Mouse (Mus musculus) limb, embryonic 15.5 days (tissue): ENCODE data around the gene Hspb9. TPM values are rescaled to one million over a fixed set of nuclear protein-coding genes. Genes with fewer than 3 reads are reported as not detected.
A peak's percentile ranks its signal among the peaks of the same experiment; 100 is the strongest.

Source experiments
- ATAC-seq: fragments of 200-750 bp; cut with Nextera tagmentation; 2 replicates; pipeline ENCODE4 v1.8.0; 2017; ENCODE audit warnings: low read depth, moderate TSS enrichment; ENCODE audit not compliant: insufficient number of reproducible peaks, low FRiP score, low TSS enrichment
- H3K27ac ChIP-seq: fragments of 300-500 bp; sonication (generic); 2 replicates; pipeline ENCODE4 v1.5.1; 2015; ENCODE audit warnings: moderate library complexity, mild to moderate bottlenecking, inconsistent platforms
- H3K27me3 ChIP-seq: fragments of 300-500 bp; sonication (generic); 2 replicates; pipeline ENCODE4 v1.6.1; 2015; ENCODE audit warnings: inconsistent platforms
- H3K36me3 ChIP-seq: fragments of 300-500 bp; sonication (generic); 2 replicates; pipeline ENCODE4 v1.6.1; 2015; ENCODE audit warnings: inconsistent platforms
- H3K4me1 ChIP-seq: fragments of 300-500 bp; sonication (generic); 2 replicates; pipeline ENCODE4 v1.6.1; 2015; ENCODE audit warnings: inconsistent platforms
- H3K4me2 ChIP-seq: fragments of 300-500 bp; sonication (generic); 2 replicates; pipeline ENCODE4 v1.6.1; 2015; ENCODE audit warnings: mild to moderate bottlenecking, inconsistent platforms
- H3K4me3 ChIP-seq: fragments of 300-500 bp; sonication (generic); 2 replicates; pipeline ENCODE4 v1.5.1; 2015; ENCODE audit warnings: mild to moderate bottlenecking, inconsistent platforms
- H3K9ac ChIP-seq: fragments of 300-500 bp; sonication (generic); 2 replicates; pipeline ENCODE4 v1.6.1; 2015; ENCODE audit warnings: inconsistent platforms
- H3K9me3 ChIP-seq: fragments of 300-500 bp; sonication (generic); 2 replicates; pipeline ENCODE4 v1.6.1; 2016; ENCODE audit warnings: inconsistent platforms
- WGBS: fragments of 180-500 bp; shearing (Covaris S2); methylation state at CpG from one replicate; pipeline ENCODE4 v1.1.7; 2015; 5-methylcytosine and 5-hydroxymethylcytosine counted together
- polyA plus RNA-seq: library from polyadenylated mRNA; unstranded; fragments of >200 nt; fragmentation: Nextera tagmentation; extraction: Ambion mirVana; gene quantifications from 2 replicates; pipeline ENCODE4 v1.2.1, GENCODE M21; 2015

Gene Hspb9
- polyA plus RNA-seq, 1 experiment from 2014 or later: 0.32 TPM

GRCm38 (mm10) chr11:100754021-100754692 is 40.5 kb downstream of the Hspb9 start:
- Histone ChIP-seq H3K4me2 (no peak overlapping the region), H3K4me1 (peaks cover 6% of the 10 kb centered on the region), H3K9ac (no peak overlapping the region), H3K36me3 (no peaks in the 10 kb centered on the region), H3K27me3 (peaks cover 35% of the 10 kb centered on the region), H3K9me3 (no peaks in the 10 kb centered on the region), H3K27ac (no peak overlapping the region), H3K4me3 (no peak overlapping the region)
- WGBS: 82% methylated on average over 12 of the region's 12 CpGs
- ATAC-seq: no peak

GRCm38 (mm10) chr11:100754693-100755057 is 41.0 kb downstream of the Hspb9 start:
- 95% methylated on average over 3 of the region's 3 CpGs for WGBS

GRCm38 (mm10) chr11:100756476-100756875 is 42.8 kb downstream of the Hspb9 start:
- Histone ChIP-seq H3K4me2 (no peak overlapping the region), H3K4me3 (no peak overlapping the region), H3K9ac (no peak overlapping the region), H3K4me1 (peaks cover 14% of the 10 kb centered on the region), H3K36me3 (no peaks in the 10 kb centered on the region), H3K27me3 (peaks cover 47% of the 10 kb centered on the region), H3K27ac (no peak overlapping the region), H3K9me3 (no peaks in the 10 kb centered on the region)
- ATAC-seq: no peak
- 60% methylated on average over 6 of the region's 6 CpGs for WGBS

More at GRCm38 (mm10) chr11:100754693-100755057, 41.0 kb downstream of the Hspb9 start:
- Histone ChIP-seq H3K9me3 (no peaks in the 10 kb centered on the region), H3K9ac (no peak overlapping the region), H3K36me3 (no peaks in the 10 kb centered on the region), H3K4me2 (no peak overlapping the region), H3K27ac (no peak overlapping the region), H3K4me3 (no peak overlapping the region), H3K4me1 (peaks cover 11% of the 10 kb centered on the region), H3K27me3 (peaks cover 36% of the 10 kb centered on the region)
- no peak for ATAC-seq

GRCm38 (mm10) chr11:100757566-100757965 is 43.9 kb downstream of the Hspb9 start:
- no peak for ATAC-seq
- Histone ChIP-seq H3K9me3 (no peaks in the 10 kb centered on the region), H3K4me3 (no peak overlapping the region), H3K4me1 (peaks cover 19% of the 10 kb centered on the region), H3K9ac (no peak overlapping the region), H3K27ac (no peak overlapping the region), H3K36me3 (no peaks in the 10 kb centered on the region), H3K27me3 (peaks cover 56% of the 10 kb centered on the region), H3K4me2 (no peak overlapping the region)
- WGBS: 86% methylated on average over 12 of the region's 12 CpGs

- peaks cover 59% of the 10 kb centered on the region for H3K27me3 ChIP-seq
- 3% methylated on average over 35 of the region's 35 CpGs for WGBS
- H3K4me3 ChIP-seq: peak overlapping the region; percentile 30
- H3K4me2 ChIP-seq: peak overlapping the region; percentile 49
- no peaks in the 10 kb centered on the region for H3K36me3 ChIP-seq
- no peak for ATAC-seq
- no peak overlapping the region for H3K9ac ChIP-seq
- no peaks in the 10 kb centered on the region for H3K9me3 ChIP-seq
- H3K27ac ChIP-seq: no peak overlapping the region
- peaks cover 19% of the 10 kb centered on the region for H3K4me1 ChIP-seq
These were observed 45.3 kb downstream of the Hspb9 start for GRCm38 (mm10) chr11:100758707-100759610.

- no peaks in the 10 kb centered on the region for H3K9me3 ChIP-seq
- ATAC-seq: no peak
- peak within 1 kb of the TSS; percentile 49 for H3K4me2 ChIP-seq
- H3K9ac ChIP-seq: no peak within 1 kb of the TSS
- peaks cover 55% of the 10 kb centered on the region for H3K27me3 ChIP-seq
- H3K4me3 ChIP-seq: peak within 1 kb of the TSS; percentile 30
- no peaks in the 10 kb centered on the region for H3K36me3 ChIP-seq
- H3K4me1 ChIP-seq: peaks cover 19% of the 10 kb centered on the region
- H3K27ac ChIP-seq: no peak within 1 kb of the TSS
- under 1% methylated on average over 49 of the region's 51 CpGs for WGBS
These were observed 46.1 kb downstream of the Hspb9 start, which contains the start of gene Kcnh4 for GRCm38 (mm10) chr11:100759611-100760233. Gene Kcnh4, minus strand, starts transcription at chr11:100759942.

GRCm38 (mm10) chr11:100761547-100762045 is 47.9 kb downstream of the Hspb9 start:
- H3K27ac ChIP-seq: no peak overlapping the region
- no peak overlapping the region for H3K9ac ChIP-seq
- no peak for ATAC-seq
- H3K4me3 ChIP-seq: peak overlapping the region; percentile 36
- H3K4me2 ChIP-seq: peak overlapping the region; percentile 60
- H3K27me3 ChIP-seq: peaks cover 55% of the 10 kb centered on the region
- no peaks in the 10 kb centered on the region for H3K9me3 ChIP-seq
- no peaks in the 10 kb centered on the region for H3K36me3 ChIP-seq
- peaks cover 19% of the 10 kb centered on the region for H3K4me1 ChIP-seq
- under 1% methylated on average over 27 of the region's 27 CpGs for WGBS

GRCm38 (mm10) chr11:100762831-100763230 is 49.2 kb downstream of the Hspb9 start, which contains the start of gene Hcrt:
Gene Hcrt, minus strand, starts transcription at chr11:100762931.
- H3K4me2 ChIP-seq: peak within 1 kb of the TSS; percentile 60
- H3K9ac ChIP-seq: no peak within 1 kb of the TSS
- 85% methylated on average over 7 of the region's 7 CpGs for WGBS
- H3K27me3 ChIP-seq: peaks cover 49% of the 10 kb centered on the region
- peak within 1 kb of the TSS; percentile 36 for H3K4me3 ChIP-seq
- no peaks in the 10 kb centered on the region for H3K9me3 ChIP-seq
- H3K36me3 ChIP-seq: no peaks in the 10 kb centered on the region
- no peak within 1 kb of the TSS for H3K27ac ChIP-seq
- peaks cover 19% of the 10 kb centered on the region for H3K4me1 ChIP-seq
- ATAC-seq: no peak

Other genes starting within 250 kb of the Hspb9 start
- gene Klhl11, start 241.1 kb upstream of the Hspb9 start, polyA plus RNA-seq: 9.5 and 10.0 TPM in 2 replicates
- gene Acly, start 185.8 kb upstream of the Hspb9 start, polyA plus RNA-seq: 181 and 189 TPM in 2 replicates
- 0.19 and 0.56 TPM in 2 replicates for gene Ttc25, start 168.2 kb upstream of the Hspb9 start, polyA plus RNA-seq
- gene Cnp, start 138.9 kb upstream of the Hspb9 start, polyA plus RNA-seq: 25.1 and 30.5 TPM in 2 replicates
- gene Nkiras2, start 94.6 kb upstream of the Hspb9 start, polyA plus RNA-seq: 73.7 and 77.9 TPM in 2 replicates
- gene Dnajc7, start 93.7 kb upstream of the Hspb9 start, polyA plus RNA-seq: 218 and 227 TPM in 2 replicates
- 1.4 and 1.8 TPM in 2 replicates for gene Zfp385c, start 21.4 kb upstream of the Hspb9 start, polyA plus RNA-seq
- 2.9 and 3.6 TPM in 2 replicates for gene Dhx58, start 9.6 kb upstream of the Hspb9 start, polyA plus RNA-seq
- gene Kat2a, start 1.4 kb upstream of the Hspb9 start, polyA plus RNA-seq: 48.2 and 50.4 TPM in 2 replicates
- gene Rab5c, start 24.4 kb downstream of the Hspb9 start, polyA plus RNA-seq: 19.7 and 30.8 TPM in 2 replicates
- not detected in 2 replicates for gene Kcnh4, start 46.1 kb downstream of the Hspb9 start, polyA plus RNA-seq
- gene Hcrt, start 49.1 kb downstream of the Hspb9 start, polyA plus RNA-seq: not detected in 2 replicates
- 7.5 and 8.2 TPM in 2 replicates for gene Ghdc, start 57.1 kb downstream of the Hspb9 start, polyA plus RNA-seq
- gene Stat5b, start 136.9 kb downstream of the Hspb9 start, polyA plus RNA-seq: 23.4 and 25.5 TPM in 2 replicates
- 9.4 and 12.0 TPM in 2 replicates for gene Stat5a, start 145.5 kb downstream of the Hspb9 start, polyA plus RNA-seq
- 72.9 and 85.2 TPM in 2 replicates for gene Stat3, start 225.7 kb downstream of the Hspb9 start, polyA plus RNA-seq